Mouse (Mus musculus): ENCODE measurements around the gene Rassf4. TPM values are rescaled to one million over a fixed set of nuclear protein-coding genes. Genes with fewer than 3 reads are reported as not detected.
A peak's percentile ranks its signal among the peaks of the same experiment; 100 is the strongest.
"Not testable (repeated sequence)": the region's sequence is repeated elsewhere in the genome, so short reads cannot be mapped to it uniquely, and the experiment has no call there.

The Rassf4 gene
- polyA plus RNA-seq, 1 experiment from 2014 or later: 7.2 TPM

DNA sequence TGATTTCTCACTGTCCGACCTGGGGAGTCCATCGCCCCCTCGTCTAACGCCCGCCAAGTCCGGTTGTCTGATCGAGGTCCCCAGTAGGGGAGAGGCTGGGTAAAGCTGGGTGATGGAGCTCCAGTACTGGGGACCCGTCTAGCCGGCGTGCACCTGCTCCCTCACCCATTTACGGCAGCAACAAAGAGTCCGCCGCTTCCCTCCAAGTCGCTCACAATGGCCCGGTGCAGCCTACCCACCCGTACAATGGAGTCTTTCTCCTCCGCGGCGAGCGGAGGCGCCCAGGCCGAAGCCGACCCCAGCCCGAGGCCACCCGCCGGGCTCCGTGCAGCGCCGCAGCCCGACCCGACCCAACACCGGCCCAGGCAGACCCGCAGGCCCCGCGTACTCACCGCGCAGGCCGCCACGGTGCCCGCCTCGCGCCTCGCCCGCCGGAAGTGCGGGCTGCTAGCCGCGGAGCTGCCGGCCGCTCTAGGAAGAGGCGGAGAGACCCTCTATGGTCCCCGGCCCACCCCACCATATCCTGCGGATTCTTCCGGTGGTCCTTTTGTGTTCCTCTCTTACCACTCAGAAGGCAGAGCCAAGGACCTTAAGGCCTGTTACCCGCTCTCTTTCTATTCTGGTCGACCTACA lies 45.1 kb downstream of the Rassf4 start, which contains the start of gene Zfp422:
Zfp422 (minus strand) TSS at position 461 of the 633 bp plus-strand sequence.
- peak within 1 kb of the TSS; percentile 93 for H3K4me3 ChIP-seq
- H3K4me1 ChIP-seq: no peaks in the 10 kb centered on the region
- H3K9me3 ChIP-seq: no peaks in the 10 kb centered on the region
- DNase-seq (ENCODE audit: low spot score): peak; percentile 81
- H3K27ac ChIP-seq: peak within 1 kb of the TSS; percentile 100
- WGBS: under 1% methylated on average over 56 of the region's 56 CpGs
- H3K27me3 ChIP-seq (ENCODE audit: insufficient read depth, poor library complexity, severe bottlenecking): no peaks in the 10 kb centered on the region
- peaks cover 28% of the 10 kb centered on the region for H3K36me3 ChIP-seq

DNA sequence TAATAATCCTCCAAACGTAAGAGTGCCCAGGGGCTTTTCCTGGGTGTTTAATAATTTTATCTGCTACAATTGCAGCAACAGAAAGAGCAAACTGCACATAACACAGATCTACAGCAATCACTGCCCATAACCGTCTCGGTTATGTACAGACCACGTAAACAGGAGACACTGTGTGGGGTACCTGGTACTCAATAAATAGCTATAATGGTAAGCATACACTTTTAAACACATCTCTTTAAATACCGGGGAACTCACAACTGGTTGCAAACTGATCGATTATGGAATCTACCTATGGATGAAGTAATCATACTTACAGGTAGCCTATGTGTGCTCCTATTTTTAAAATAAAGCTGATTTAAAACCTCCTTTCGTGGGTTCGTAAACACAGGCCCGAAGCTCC lies 45.7 kb downstream of the Rassf4 start:
- no peaks in the 10 kb centered on the region for H3K4me1 ChIP-seq
- DNase-seq (ENCODE audit: low spot score): peak; percentile 33

DNA sequence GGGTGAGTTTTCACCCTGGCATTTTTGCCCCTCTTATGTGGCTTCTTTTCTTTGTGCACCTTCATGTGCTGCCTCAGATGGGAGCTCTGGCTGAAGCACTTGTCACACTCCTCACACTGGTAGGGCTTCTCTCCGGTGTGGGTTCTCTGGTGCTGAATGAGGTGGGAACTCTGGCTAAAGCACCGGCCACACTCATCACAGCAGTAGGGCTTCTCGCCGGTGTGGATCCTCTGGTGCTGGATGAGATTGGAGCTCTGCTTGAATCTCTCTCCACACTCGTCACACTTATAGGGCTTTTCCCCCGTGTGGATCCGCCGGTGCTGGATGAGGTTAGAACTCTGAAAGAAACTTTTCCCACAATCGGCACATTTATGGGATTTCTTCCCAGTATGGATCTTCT lies 47.3 kb downstream of the Rassf4 start:
- not testable (repeated sequence) for H3K4me1 ChIP-seq; H3K27ac ChIP-seq; DNase-seq (ENCODE audit: low spot score); H3K9me3 ChIP-seq; H3K27me3 ChIP-seq (ENCODE audit: insufficient read depth, poor library complexity, severe bottlenecking); H3K4me3 ChIP-seq
- 95% methylated on average over 9 of the region's 9 CpGs for WGBS
- peaks cover 28% of the 10 kb centered on the region for H3K36me3 ChIP-seq

More for the DNA sequence above, 45.7 kb downstream of the Rassf4 start:
- WGBS: 33% methylated on average over 9 of the region's 9 CpGs
- Histone ChIP-seq H3K4me3 (peak overlapping the region; percentile 93), H3K27me3 (ENCODE audit: insufficient read depth, poor library complexity, severe bottlenecking) (no peaks in the 10 kb centered on the region), H3K27ac (peak overlapping the region; percentile 100), H3K36me3 (peaks cover 28% of the 10 kb centered on the region), H3K9me3 (no peaks in the 10 kb centered on the region)

DNA sequence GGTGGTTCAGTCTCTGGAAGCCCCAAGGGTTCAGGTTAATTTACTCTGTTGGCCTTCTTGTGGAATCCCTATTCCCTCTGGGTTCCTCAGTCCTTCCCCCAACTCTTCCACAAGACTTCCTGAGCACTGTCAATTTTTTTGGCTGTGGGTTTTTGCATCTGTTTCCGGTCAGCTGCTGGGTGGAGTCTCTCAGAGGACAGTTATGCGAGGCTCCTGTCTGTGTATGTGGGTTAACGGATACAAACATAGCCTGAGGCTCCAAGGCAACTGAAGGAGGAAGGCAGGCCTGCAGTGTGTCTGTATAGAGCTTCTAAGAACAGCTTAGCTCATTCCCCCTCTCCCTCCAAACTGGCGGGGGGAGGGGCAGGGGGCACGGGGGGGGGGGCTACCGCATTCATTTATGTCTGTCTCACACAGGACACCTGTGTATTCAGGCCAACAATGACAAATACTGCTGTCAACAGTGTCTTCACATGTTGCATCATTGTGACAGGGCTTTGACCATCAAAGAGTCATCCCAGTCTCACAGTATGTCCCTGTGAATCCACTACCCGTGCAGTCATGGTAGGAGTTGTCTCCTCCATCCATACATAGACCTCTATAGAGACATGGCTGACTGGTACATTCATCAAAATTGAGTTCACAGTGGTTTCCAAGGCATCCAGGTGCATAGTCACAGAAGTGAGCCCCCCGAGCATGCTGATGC lies 52.3 kb downstream of the Rassf4 start:
- 0 out of 2 replicates have a peak, but pooled peaks cover 4% of the 10 kb centered on the region for H3K27me3 ChIP-seq (ENCODE audit: insufficient read depth, poor library complexity, severe bottlenecking)
- 61% methylated on average over 8 of the region's 8 CpGs for WGBS
- DNase-seq (ENCODE audit: low spot score): no peak
- no peak overlapping the region for H3K4me3 ChIP-seq
- no peaks in the 10 kb centered on the region for H3K4me1 ChIP-seq
- no peak overlapping the region for H3K27ac ChIP-seq
- H3K9me3 ChIP-seq: no peaks in the 10 kb centered on the region
- H3K36me3 ChIP-seq: peaks cover 21% of the 10 kb centered on the region

DNA sequence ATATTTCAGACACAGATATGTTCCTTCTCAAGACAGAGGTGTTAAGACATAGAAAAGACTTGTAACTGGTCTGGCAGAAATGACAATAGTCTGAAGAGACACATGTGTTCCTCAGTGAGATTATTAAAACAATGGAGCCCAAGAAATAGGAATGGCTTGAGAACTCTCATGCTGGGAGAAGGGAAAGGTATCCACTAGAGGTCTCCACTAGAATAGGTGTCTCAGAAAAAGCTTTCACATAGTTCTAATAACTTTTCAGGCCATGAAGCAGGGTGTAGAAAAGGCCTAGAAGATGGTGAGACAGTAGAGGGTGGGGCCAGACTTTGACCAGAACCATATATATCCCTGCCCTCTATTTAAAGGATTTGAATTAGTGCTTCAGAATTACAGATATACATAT lies 55.7 kb downstream of the Rassf4 start:
- no peak for DNase-seq (ENCODE audit: low spot score)
- Histone ChIP-seq H3K4me3 (no peak overlapping the region), H3K27ac (no peak overlapping the region), H3K9me3 (no peaks in the 10 kb centered on the region), H3K27me3 (ENCODE audit: insufficient read depth, poor library complexity, severe bottlenecking) (0 out of 2 replicates have a peak, but pooled peaks cover 4% of the 10 kb centered on the region), H3K4me1 (no peaks in the 10 kb centered on the region), H3K36me3 (no peaks in the 10 kb centered on the region)

DNA sequence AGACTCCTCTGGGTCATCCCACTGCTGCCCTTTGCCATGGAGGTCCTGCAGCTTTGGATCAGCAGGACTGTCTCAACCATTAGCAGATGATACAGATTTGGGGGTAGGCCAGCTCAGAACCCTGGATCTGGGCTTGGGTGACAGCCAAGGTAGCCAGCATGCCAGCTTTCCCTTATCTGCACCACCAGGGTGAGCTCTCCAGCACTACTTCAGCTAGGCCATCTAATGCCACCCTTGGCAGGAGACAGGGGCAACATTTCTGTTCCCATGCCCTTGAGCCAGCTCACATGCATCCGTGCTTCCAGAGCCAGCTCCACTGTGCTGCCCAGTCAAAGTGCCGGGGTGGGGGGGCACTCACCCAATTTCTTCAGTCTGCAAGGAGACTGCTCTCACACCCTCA lies 58.0 kb downstream of the Rassf4 start:
- no peak for DNase-seq (ENCODE audit: low spot score)
- H3K4me1 ChIP-seq: no peaks in the 10 kb centered on the region

DNA sequence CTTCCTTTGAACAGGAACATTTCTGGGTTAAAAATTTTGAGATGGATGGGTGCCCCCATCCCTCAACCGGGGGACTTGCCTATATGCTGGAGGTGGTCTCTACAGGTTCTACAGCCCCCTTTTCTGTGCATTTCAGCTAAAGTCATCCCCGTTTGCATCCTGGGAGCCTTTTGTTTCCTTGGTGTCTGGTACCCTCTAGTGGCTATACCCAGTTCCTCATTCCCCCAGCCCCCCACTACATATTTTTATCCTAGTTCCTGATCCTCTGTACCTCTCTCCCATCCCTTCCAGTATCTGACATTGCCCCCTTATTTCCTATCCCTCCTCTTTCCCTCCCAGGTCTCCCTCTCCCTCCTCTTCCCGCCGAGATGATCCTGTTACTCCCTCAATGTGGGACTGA lies 66.5 kb downstream of the Rassf4 start:
- Histone ChIP-seq H3K27me3 (ENCODE audit: insufficient read depth, poor library complexity, severe bottlenecking) (peaks cover 5% of the 10 kb centered on the region; the same call in 1 of the 2 replicates), H3K36me3 (no peaks in the 10 kb centered on the region), H3K27ac (no peak overlapping the region), H3K9me3 (no peaks in the 10 kb centered on the region), H3K4me1 (no peaks in the 10 kb centered on the region), H3K4me3 (no peak overlapping the region)
- 38% methylated on average over 4 of the region's 4 CpGs for WGBS
- DNase-seq (ENCODE audit: low spot score): no peak

More for the DNA sequence above, 58.0 kb downstream of the Rassf4 start:
- Histone ChIP-seq H3K27me3 (ENCODE audit: insufficient read depth, poor library complexity, severe bottlenecking) (no peaks in the 10 kb centered on the region), H3K36me3 (no peaks in the 10 kb centered on the region), H3K27ac (no peak overlapping the region), H3K4me3 (no peak overlapping the region), H3K9me3 (no peaks in the 10 kb centered on the region)
- WGBS: 84% methylated on average over 2 of the region's 2 CpGs

DNA sequence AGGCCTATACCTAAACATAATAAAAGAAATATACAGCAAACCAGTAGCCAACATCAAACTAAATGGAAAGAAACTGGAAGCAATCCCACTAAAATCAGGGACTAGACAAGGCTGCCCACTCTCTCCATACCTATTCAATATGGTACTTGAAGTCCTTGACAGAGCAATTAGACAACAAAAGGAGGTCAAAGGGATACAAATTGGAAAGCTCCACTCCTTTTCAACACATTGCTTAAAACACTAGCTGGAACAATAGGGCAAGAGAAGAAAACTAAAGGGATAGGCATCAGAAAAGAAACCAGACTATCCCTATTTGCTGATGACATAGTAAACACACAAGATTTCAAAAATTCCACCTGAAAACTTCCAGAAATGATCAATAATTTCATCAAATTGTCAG lies 72.8 kb downstream of the Rassf4 start:
- not testable (repeated sequence) for H3K36me3 ChIP-seq; H3K4me3 ChIP-seq; H3K27ac ChIP-seq; H3K4me1 ChIP-seq; H3K27me3 ChIP-seq (ENCODE audit: insufficient read depth, poor library complexity, severe bottlenecking); H3K9me3 ChIP-seq; DNase-seq (ENCODE audit: low spot score)

DNA sequence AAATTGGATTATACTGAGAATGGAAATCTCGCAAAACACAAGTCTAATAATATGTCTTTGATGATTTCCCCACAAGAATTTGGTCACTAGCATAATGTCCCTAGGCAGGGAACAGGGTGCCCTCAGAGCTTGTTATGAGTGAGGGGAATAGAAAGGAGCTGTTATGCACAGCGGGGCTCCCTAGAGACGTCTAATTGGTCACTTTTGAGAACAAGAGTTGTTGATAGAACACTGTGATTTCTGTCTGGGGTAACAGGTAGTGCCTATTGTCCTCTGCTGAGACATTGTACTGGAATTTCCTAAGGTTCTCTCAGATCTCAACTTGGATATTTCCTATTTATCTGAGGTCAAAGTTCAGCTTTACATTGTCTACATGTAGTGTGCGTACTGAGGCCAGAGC lies 89.7 kb downstream of the Rassf4 start, which contains the start of gene Olfr215:
Olfr215 (minus strand) TSS at position 101 of the 400 bp plus-strand sequence.
- WGBS: 75% methylated on average over 4 of the region's 4 CpGs
- Histone ChIP-seq H3K27me3 (ENCODE audit: insufficient read depth, poor library complexity, severe bottlenecking) (no peaks in the 10 kb centered on the region), H3K36me3 (no peaks in the 10 kb centered on the region), H3K4me3 (no peak within 1 kb of the TSS), H3K27ac (no peak within 1 kb of the TSS), H3K9me3 (no peaks in the 10 kb centered on the region), H3K4me1 (no peaks in the 10 kb centered on the region)
- no peak for DNase-seq (ENCODE audit: low spot score)

Small RNAs within 50 kb of the gene (microRNA-seq; reads per million reads assigned to microRNA genes)
- not detected for gene Mir7043

Other genes with a start within 250 kb of the Rassf4 start
- gene Alox5, start 212.8 kb downstream of the Rassf4 start, polyA plus RNA-seq (2016; fragmentation: Nextera tagmentation; extraction: Ambion mirVana): 5.5 and 7.1 TPM in 2 replicates
- gene Olfr211, start 184.9 kb downstream of the Rassf4 start, polyA plus RNA-seq (2016; fragmentation: Nextera tagmentation; extraction: Ambion mirVana): not detected in 2 replicates
- gene Olfr212, start 167.4 kb downstream of the Rassf4 start, polyA plus RNA-seq (2016; fragmentation: Nextera tagmentation; extraction: Ambion mirVana): not detected in 2 replicates
- not detected in 2 replicates for gene Olfr213, start 135.5 kb downstream of the Rassf4 start, polyA plus RNA-seq (2016; fragmentation: Nextera tagmentation; extraction: Ambion mirVana)
- gene Gm5580, start 122.8 kb downstream of the Rassf4 start, polyA plus RNA-seq (2016; fragmentation: Nextera tagmentation; extraction: Ambion mirVana): 0.53 and 0.67 TPM in 2 replicates
- not detected in 2 replicates for gene Olfr214, start 119.7 kb downstream of the Rassf4 start, polyA plus RNA-seq (2016; fragmentation: Nextera tagmentation; extraction: Ambion mirVana)
- gene Olfr215, start 89.8 kb downstream of the Rassf4 start, polyA plus RNA-seq (2016; fragmentation: Nextera tagmentation; extraction: Ambion mirVana): not detected in 2 replicates
- gene Zfp422, start 45.0 kb downstream of the Rassf4 start, polyA plus RNA-seq (2016; fragmentation: Nextera tagmentation; extraction: Ambion mirVana): 96.7 and 139 TPM in 2 replicates
- 5.5 and 6.0 TPM in 2 replicates for gene Depp1, start 23.3 kb downstream of the Rassf4 start, polyA plus RNA-seq (2016; fragmentation: Nextera tagmentation; extraction: Ambion mirVana)
- gene Tmem72, start 43.0 kb upstream of the Rassf4 start, polyA plus RNA-seq (2016; fragmentation: Nextera tagmentation; extraction: Ambion mirVana): 0.04 and 0.14 TPM in 2 replicates